Mouse (Mus musculus) cerebellum, adult (tissue): Measurements from ENCODE around the gene Qtrt2.

Source experiments
- ATAC-seq: cut with Nextera tagmentation; 2 replicates; pipeline ENCODE4 v1.9.2; 2017; ENCODE audit warnings: mild to moderate bottlenecking, moderate library complexity, mixed read lengths; ENCODE audit not compliant: insufficient number of reproducible peaks, low FRiP score, low TSS enrichment

Qtrt2 gene

DNA sequence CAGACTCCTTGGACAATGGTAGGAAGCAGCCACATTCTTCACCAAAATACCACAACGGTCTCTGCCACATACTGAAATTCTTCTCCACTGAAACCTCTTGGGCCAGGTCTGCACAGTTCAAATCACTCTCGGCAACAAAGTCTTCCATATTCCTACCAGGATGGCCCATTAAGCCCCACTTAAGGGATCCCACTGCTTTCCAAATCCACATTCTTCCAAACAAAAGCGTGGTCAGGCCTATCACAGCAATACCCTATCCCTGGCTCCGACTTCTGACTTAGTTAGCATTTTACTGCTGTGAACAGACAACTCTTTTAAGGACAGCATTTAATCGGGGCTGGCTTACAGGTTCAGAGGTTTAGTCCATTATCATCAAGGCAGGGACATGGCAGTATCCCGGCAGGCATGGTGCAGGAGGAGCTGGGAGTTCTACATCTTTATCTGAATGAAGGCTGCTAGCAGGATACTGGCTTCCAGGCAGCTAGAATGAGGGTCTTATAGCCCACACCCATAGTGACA, at the start of gene Qtrt2:
Gene Qtrt2, minus strand, starts transcription at position 469 of the 519 bp plus-strand sequence.
- ATAC-seq = no peak

DNA sequence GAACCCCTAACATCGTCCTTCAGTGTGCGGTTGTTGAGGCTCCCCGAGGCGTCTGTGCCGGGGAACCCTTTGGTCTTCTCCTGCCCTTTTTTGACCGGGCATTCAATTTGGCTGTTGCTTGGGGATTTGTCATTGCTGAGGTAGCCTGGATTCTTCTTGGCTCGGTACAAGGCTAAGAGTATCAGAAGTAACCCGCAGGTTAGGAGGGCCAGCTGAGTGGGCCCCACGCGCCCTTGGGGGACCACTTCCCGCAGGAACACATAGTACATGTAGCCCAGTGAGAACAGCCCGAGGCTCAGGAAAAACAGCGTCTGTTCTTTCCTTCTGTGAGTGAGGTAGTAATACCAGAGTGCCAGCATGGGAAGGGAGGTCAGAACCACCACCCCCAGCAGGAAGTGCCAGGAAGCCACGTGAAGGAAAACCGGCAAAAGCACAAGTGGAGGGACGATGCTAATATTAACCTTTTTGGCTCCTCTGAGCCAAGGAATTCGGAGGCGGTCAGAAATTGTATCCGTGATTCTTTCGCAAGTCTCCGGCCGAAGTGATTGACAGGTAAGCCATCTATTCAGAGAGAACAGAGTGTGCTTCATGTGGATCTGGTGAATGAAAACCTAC, 47.1 kb upstream of the Qtrt2 start:
- no peak for ATAC-seq

DNA sequence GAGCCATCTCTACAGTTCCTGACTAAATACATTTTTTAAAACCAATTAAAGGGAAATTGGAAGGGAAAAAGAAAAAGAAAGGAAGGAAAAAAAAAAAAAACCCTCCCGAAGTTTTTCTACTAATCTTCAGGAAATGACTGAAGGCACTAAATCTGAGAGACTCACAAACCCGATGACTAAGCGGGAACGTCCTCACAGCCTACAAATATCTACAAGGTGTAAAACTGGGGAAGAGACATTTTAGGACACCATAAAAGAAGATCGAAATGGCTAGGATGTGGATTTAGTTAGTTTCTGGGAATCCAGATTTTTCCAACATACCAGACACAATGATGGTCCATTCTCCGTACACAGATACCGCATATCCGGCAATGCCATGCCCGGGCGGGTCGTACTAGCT, 46.5 kb upstream of the Qtrt2 start:
- ATAC-seq = no peak

DNA sequence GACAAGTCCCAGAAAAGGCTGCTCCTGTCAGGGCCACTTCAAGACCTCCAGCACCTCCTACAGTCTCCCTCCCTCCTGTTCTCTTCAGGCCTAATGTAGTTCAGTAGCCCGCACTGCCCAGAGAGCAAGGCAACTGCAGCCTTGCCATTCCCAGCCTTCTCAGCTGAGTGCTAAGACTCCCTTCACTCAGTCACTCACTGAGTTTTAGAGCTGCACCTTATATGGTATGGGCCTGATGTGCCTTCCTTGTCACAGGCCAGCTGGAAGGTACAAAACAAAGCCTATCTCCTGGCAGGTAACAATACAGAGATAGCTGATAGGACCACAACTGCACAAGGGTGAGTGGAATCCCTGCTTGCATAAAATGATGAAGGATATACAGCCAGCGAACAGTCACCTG, 45.8 kb upstream of the Qtrt2 start:
- ATAC-seq = no peak

DNA sequence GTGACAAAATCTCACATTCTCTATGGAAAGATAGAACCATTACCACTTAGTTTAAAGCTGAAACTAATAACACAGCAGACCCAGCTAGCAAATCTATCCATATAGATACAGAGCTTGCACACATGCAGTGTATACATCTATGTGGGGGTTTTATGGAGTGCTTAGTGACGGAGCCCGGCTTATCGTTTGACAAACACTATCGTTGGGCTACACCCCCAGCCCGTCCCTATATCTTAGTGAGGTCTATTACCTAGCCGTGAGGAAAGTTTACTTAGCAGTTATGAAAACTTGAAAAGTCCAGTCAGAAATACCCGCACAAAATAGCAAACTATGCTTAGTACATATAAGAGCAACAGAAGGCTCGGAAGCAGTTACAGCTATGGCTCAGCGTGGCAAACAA, 45.1 kb upstream of the Qtrt2 start:
- no peak for ATAC-seq

DNA sequence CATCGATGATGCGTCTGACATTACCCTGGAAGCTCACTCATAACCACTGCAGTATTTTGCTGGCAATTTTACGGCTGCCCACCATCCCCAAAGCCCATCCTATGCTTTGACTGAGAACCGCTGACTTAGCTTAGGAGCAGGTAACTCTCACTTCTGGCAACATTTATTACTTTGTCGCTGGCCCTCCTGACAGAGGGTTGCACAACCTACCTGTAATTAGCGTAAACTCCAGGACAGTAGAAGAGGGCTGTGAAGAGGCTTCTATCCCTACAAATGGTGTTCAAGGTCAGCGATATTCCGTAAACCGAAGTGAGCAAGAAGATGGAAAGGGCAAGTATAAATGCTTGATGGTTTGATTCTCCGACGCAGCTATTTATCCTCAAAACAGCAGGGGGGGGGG, 44.6 kb upstream of the Qtrt2 start:
- no peak for ATAC-seq

DNA sequence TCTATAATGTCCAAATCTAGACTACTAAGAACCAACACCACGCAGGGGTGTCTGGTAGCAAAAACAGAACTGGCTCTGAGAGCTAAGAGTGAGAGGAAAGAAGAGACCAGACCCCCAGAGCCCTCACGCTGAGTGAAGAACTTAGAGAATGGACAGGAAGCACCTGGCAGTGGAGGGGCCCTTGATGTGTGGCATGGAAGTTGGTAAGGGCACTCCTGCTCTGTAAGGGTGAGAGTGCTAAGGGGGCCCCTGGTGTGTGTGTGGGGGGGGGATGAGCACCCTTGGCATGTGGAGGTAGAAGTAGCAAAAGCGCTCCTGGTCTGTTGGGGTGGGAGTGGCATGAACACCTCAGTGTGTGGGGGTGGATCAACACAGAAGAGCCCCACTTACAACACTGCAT, 43.8 kb upstream of the Qtrt2 start:
- no peak for ATAC-seq

DNA sequence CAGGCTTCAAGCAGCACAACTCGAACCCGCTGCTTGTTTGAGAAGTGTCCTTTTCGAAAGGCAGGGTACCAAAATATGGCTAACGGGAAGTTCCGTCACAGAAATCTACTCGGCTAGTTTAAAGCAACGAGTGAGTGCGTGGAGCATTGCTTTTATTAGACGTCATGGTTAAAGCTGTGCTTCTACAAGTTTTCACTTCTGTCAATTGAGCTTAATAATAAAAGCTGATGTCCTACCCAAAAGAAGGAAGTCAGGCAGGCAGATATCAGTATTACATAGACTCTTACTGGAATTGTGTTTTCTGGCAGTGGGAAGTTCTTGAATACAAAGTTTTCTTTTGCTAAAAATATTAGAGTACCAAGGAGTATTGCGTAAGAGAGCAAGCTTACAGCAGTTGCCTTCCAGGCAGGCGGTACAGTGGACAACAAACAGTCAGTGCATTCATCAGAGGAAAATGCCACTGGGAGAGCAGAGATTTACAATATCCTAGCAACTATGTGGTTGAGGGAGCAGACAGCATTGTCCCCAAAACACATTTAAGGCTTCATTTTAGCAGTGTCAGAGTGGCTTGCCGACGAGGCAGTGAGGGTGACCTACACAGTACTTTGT, 39.3 kb upstream of the Qtrt2 start:
- no peak for ATAC-seq

DNA sequence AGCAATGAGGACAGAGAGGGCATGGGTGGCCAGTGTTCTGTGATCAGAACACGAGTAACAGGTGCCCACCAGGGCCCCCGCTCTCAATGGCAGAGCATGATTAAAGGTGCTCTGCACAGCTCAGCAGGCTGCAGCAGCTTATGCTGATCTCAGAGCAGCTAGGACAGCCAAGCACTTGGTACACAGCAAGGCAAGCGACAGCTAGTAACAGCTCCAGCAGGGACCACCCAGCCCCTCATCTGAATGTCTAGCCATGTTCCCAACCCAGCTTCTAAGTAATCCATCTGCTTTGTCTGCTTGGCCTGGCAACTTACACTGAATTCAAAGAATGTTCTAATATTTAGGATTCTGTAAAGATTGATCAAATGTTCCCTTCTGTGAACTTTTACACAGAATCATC, 37.2 kb upstream of the Qtrt2 start:
- no peak for ATAC-seq

DNA sequence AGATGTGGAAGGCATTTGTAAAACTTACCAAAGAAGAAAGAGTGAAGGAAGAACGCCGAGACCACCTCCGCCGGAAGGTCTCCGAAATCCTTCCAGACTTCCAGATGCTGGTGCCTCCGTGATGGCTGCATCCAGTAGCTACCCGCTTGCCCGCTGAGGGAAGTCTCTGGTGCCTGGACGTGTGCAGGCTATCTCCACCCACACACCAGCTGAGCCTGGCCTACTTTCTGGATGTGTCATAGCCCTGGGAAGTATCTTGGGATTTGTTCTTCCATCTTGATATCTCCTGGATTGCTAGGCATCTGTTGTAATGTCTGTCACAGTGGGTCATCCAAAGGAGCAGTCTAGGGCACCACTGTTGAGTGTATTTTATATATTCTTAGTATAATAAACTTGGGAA, 36.7 kb upstream of the Qtrt2 start:
- 0 out of 2 replicates have a peak, but pooled peaks have one; percentile 22 for ATAC-seq

DNA sequence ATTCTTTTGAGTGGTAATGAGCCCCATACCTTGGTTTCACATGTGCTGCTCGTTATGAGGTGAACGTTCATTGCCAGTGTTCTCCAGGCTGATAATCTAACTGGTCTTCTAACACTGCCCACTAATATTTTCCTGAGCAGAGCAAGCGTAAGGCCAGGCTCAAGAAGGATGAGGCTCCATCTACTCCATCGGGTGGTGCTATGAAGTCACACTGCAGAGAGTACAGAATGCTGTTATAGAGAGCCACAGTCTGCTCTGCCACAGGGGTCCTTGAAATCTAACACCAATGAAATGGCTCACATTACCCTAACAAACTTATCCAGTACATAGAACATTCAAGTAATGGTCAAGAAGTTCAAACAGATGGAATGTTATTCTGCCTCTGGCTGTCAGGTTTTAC, 31.4 kb upstream of the Qtrt2 start:
- ATAC-seq = no peak

DNA sequence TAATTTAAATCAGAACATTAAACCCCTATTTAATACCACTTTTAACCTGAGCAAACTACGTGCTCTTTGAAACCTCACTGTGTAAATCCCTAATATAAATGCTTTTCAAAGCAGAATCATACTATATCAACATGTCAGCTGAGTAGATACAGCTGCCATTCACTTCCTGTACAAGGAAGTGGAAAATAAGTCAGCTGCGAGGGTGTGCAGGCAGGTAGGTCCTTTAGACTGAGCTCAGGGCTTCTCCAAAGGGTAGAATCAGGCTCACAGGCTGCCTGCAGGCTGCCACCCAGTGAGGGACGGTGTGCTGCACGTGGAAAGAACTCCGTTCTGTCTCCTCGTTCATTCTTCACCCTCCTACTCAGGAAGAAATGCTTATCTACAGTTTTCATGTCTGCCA, 28.3 kb upstream of the Qtrt2 start:
- no peak for ATAC-seq

DNA sequence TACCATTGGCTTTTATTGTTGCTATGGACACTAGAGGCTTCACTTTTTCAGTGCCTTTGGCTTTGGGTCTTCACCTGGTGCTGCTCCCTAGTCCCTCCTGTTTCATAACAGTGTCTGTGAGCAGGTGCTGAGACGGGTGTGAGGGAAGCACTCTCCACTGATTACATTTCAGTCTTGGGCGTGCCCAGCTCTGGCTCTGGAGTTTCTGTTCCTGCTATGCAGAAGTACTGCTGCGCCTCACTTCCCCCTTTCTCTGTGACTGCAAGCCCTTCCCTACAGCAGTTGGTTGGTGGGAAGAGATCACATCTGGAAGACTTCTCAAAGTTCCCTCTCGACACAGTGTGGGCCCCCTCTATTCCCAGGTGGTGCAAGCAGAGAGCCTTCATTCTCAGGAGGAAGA, 25.0 kb upstream of the Qtrt2 start:
- ATAC-seq = no peak

DNA sequence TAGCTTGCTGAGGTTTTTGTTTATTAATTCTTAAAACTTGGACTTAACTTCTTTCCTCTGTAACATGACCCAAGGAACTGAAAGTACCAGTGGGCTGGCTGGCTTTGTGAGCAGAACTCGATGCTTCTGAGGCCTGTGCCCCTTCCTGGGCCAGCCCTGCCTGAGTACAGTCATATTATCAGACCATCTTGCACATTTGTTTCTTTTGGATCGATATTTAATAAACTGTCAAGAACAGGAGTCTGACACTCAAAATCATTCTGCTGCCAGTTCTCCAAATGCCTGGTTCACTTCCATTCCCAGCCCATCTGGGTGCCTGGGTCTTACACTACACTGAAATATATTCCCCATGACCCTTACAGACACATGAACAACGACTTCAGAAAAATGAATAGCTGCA, 19.3 kb upstream of the Qtrt2 start:
- ATAC-seq = no peak

DNA sequence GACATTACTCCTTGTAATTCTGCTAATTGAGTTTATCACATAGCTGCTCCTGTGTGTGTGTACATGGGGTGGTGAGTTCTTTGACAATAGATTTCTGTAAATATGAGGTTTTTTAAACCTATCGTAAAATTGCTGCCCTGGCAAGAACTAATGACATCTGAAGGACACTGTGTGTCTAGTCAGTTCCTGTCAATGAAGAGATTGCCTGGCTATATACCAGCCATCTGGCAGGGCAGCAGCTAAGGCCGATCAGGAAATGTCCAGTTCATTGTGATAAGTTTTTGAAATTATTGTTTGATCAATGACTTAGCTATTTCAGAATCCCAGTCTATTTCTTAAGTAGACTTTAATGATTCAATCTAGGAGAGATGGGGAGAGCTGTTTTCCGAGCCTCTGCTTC, 18.7 kb upstream of the Qtrt2 start:
- ATAC-seq = no peak

DNA sequence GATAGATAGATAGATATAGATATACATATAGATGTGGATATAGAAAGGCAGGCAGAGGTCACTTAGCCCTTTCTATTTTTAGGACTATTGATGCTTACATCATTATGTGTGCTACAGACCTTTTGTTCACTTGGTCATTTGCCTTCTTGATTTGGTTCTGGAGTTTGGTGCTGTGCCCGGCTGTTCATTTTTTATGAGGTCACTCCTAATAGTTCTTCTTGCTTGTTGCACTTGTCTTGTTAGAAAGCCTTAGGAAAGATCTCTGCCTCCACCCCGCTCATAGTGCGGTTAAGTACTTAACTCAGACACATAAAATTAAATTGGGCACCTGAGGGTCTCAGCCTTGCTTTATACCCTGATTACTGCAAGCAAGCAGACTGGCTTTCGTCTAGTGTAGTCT, 14.2 kb upstream of the Qtrt2 start:
- no peak for ATAC-seq

DNA sequence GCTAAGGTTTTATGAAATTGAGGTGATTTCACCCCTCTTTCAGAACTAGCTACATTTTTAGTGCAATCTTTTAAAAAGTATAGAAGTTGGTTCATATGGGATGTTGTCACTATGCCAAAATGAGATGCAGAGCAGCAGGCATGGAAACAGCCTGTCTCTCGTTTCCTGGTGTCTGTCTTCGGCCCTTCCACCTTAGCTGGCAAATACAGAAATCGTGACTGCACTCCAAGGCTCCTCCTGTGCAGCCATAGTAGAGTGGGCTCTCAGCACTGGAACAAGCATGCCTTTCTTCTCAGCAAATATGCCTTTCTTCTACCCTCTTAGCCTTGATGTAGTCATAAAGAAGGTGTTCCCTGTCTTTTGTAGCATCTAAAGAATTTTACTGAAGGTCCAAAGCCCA, 9.3 kb upstream of the Qtrt2 start:
- no peak for ATAC-seq

DNA sequence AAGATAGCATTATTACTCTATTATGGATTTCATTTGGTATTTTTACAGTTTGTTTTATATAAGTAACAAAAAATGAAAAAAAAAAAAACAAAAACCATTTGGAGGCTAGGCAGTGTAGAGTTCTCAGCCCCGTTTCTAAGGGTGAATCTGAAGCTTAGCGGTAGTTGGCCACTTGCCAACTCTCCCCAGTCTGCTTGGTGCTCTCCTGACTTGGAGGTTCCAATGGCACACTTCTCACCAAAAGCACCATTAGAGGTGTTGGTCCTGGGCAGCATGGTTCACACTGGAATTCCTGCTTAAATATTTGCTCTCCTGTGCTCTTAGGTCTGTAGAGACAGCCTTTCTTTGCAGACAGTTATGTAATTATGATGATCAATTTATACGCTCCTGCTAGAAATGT, 8.8 kb upstream of the Qtrt2 start:
- no peak for ATAC-seq

DNA sequence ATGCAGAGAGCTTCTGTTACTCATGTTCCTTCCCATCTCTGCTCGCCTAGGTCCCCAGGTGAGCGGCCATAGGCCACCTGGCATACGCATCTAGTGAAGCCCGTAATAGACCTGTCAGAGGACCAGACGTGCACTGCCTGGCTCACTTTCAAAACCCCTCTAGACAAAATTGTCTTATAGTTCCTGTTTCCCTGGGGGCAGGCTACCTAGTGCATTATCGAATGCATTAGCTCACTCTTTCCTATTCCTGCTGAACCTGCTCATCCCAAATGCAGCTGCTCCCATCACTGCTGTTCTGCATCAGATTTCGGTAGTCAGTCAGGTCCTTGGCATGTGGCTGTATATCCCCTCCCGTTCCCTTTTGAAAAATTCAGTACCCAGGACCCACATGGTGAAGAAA, 8.2 kb upstream of the Qtrt2 start:
- ATAC-seq = no peak

DNA sequence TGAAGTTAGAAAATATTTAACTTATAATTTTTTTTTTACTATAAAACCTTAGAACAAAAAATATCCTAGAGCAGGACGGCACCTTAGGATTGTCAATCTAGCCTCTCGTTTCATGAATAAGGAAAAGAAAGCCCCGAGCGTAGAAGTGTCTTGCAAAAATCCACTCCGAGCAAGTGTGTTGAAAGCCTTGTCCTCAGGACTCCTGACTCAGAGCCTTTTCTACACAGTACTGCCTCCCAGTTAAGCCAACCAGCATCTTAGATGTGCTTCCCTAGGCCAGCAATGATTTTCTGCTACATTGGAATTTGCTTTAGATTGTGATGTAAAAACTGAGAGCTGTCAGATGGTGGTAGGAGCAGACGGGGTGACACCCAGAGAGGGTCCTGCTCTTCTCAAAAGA, 6.4 kb upstream of the Qtrt2 start:
- ATAC-seq = no peak

DNA sequence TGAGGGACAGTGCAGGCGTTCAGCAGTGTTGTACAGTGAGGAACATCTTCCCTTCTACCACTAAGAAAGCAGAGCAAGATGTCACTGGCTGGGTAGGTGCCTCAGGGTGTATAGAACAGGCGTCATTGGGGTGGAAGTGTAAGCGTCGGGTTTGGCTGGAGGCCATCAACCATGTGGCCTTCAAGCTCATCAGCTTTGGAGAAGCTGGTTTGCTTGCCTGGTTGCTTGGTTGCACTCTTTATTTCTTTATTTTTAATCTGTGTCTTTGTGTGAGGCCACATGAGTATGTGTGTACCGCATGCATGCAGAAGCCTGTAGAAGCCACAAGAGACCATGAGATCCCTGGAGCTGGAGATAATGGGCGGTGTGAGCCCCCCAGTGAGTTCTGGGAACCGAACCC, 5.7 kb upstream of the Qtrt2 start:
- no peak for ATAC-seq

DNA sequence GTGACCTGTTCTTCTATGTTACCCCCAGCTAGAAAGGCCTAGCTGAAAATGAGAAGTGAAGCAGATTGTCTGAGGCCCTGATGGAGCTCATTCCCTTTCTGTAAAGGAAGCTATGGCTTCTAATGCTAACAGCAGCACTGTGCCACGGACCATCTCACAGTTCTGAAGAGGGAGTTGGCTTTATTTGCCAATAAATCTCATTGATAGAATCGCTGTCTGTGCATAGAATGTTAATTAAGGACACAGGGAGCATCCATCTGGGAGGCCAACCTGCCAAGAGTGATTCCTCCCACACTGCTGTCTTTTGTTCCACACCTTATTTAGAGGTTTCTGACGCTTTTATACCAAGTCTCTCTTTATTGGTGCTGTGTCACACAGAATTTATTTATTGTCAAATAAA, 4.9 kb upstream of the Qtrt2 start:
- ATAC-seq = no peak
